Mouse (Mus musculus): Measurements from ENCODE around the gene Dot1l.

The Dot1l gene

DNA sequence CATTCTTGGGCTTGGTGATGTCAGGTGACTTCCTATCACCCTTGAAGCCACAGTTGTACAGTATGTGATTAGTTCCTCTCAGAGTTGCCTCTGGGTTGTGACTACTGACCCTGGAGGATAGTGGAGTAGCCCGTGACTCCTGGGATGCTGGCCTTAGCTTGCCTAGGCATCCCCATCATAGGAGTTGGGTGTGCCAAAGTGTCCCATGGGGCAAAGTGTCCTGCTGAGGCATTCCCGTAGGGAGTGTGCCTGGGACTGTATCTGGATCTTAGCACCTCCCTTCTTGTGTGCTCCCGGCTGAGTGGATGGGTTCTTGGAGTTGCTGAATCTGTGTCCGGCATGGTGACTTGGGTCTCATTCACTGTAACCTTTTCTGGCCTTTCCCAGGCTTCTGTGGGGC lies 20.0 kb downstream of the Dot1l start:
- TF ChIP-seq GATA4 (IDR thresholded peaks at IDR 0.05; ENCODE audit: insufficient replicate concordance, low read length) = no peak

GRCm38 (mm10) chr10:80775731-80776130 lies 20.7 kb downstream of the Dot1l start:
- TF ChIP-seq GATA4 (IDR thresholded peaks at IDR 0.05; ENCODE audit: insufficient replicate concordance, low read length) = no peak

DNA sequence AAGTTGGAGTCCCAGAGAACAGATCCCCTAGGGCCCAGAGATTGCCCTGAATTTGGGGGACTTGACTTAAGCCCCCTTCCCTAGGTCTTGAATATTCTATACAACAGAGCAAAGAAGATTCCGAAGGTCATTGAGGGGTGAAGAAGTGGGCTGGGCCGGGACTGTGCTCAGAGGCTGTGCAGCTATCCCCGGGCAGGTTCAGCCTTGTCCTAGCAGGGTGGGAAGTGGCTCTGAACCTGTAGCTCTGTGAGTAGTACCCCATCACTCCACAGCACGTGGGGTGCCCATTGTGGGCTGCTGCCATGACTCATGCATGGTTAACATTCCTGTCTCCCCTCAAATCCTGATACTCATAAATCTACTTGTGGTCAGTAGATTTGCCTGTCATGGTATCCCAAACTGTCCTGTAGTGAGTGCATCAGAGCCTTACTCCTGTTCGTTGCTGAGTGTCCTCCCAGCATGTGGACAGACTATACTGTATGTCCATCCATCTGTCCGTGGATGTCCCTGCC lies 21.4 kb downstream of the Dot1l start:
- TF ChIP-seq GATA4 (IDR thresholded peaks at IDR 0.05; ENCODE audit: insufficient replicate concordance, low read length) = no peak

GRCm38 (mm10) chr10:80777123-80777522 lies 22.1 kb downstream of the Dot1l start:
- no peak for TF ChIP-seq GATA4 (IDR thresholded peaks at IDR 0.05; ENCODE audit: insufficient replicate concordance, low read length)

GRCm38 (mm10) chr10:80779565-80779964 lies 24.6 kb downstream of the Dot1l start:
- peak; percentile 47; the same call in 1 of the 2 replicates for TF ChIP-seq GATA4 (IDR thresholded peaks at IDR 0.05; ENCODE audit: insufficient replicate concordance, low read length)

DNA sequence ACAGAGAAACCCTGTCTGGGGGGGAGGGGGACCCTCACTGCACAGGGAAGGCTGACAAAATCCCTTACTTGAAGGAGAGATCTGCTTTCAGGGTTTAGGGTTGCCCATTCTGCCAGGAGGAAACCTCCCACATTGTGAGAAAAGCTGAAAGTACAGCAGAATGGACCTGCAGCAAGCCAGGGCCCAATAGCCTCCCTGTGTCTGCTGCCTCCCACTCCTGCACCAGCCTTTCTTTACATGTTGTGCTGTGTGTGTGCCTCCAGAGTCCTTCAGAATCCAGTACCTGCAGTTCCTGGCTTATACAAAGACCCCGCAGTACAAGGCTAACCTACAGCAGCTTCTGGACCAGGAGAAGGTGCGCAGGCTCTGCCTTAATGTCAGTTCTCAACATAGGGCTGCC lies 29.3 kb downstream of the Dot1l start:
- no peak for TF ChIP-seq GATA4 (IDR thresholded peaks at IDR 0.05; ENCODE audit: insufficient replicate concordance, low read length)

GRCm38 (mm10) chr10:80784871-80785270 lies 29.9 kb downstream of the Dot1l start:
- TF ChIP-seq GATA4 (IDR thresholded peaks at IDR 0.05; ENCODE audit: insufficient replicate concordance, low read length) = no peak

GRCm38 (mm10) chr10:80785963-80786362 lies 31.0 kb downstream of the Dot1l start:
- no peak for TF ChIP-seq GATA4 (IDR thresholded peaks at IDR 0.05; ENCODE audit: insufficient replicate concordance, low read length)

DNA sequence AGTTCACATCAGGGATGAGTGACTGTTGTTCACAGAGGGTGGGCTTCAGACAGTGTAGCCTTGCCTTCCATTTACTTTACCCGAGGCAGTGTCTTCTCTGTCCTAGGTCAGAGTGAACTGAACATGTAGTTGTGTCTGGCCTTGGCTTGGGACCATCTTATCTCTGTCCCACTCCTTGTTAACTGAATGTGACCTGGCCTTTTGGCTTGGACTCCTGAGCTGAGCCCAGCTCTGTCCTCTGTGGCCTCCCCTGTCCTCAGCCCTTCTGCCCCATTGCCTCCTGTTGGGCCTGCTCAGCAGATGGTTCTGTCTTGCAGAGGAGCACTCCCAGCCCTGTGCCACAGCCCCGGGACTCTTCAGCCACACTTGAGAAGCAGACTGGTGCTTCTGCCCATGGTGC lies 32.5 kb downstream of the Dot1l start:
- TF ChIP-seq GATA4 (IDR thresholded peaks at IDR 0.05; ENCODE audit: insufficient replicate concordance, low read length) = no peak

DNA sequence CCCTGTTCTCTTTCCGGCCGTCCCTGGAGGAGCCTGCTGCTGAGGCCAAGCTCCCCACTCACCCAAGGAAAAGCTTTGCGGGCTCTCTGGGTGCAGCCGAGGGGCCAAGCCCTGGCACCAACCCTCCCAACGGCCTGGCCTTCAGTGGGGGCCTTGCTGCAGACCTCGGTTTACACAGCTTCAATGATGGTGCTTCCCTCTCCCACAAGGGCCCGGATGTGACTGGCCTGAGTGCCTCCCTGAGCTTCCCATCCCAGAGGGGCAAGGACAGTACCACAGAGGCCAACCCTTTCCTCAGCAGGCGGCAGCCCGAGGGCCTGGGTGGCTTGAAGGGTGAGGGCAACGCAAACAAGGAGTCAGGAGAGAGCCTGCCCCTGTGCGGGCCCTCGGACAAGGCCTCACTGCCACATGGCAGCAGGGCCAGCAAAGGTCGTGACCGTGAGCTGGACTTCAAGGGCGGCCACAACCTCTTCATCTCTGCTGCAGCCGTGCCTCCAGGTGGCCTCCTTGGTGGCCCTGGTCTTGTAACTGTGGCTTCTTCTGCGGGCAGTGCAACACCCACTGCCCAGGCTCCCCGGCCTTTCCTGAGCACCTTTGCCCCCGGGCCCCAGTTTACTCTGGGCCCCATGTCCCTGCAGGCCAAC lies 35.9 kb downstream of the Dot1l start:
- no peak for TF ChIP-seq GATA4 (IDR thresholded peaks at IDR 0.05; ENCODE audit: insufficient replicate concordance, low read length)

DNA sequence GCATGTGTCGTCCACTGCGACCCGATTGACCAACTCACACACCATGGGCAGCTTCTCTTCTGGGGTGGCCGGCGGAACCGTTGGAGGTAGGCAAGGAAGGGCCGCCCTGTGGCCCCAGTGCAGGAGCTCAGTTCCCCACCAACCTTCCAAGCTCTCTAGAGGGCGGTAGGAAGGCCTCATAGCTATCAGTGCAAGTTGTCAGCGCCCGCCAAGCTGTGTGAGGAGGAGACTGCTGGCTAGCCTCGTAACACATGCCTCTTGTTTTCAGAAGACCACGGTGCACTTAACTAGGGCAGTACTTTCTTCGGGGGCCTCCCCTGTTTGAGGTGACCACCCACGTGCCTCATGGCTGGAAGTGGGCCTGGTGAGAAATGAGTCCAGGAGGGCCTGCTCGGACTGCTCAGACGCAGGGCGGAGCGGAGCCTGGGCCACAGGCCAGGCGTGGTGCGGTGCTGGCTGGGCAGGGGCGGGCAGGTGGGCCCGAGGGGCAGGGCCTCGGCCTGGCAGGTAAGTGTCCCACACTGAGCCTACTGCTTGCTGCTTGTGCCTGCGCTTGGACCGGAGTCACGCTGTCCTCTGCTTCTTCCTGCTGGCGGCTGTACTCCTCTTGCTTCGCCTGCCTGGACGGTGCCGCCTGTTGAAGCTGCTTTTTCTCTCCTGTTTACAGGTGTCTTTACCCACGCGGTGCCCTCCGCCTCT lies 36.6 kb downstream of the Dot1l start:
- TF ChIP-seq GATA4 (IDR thresholded peaks at IDR 0.05; ENCODE audit: insufficient replicate concordance, low read length) = no peak

- TF ChIP-seq GATA4 (IDR thresholded peaks at IDR 0.05; ENCODE audit: insufficient replicate concordance, low read length) = no peak
Observed at GRCm38 (mm10) chr10:80792175-80793032, 37.4 kb downstream of the Dot1l start.

- no peak for TF ChIP-seq GATA4 (IDR thresholded peaks at IDR 0.05; ENCODE audit: insufficient replicate concordance, low read length)
Observed at GRCm38 (mm10) chr10:80793033-80793784, 38.2 kb downstream of the Dot1l start.

GRCm38 (mm10) chr10:80793803-80794202 lies 38.8 kb downstream of the Dot1l start:
- no peak for TF ChIP-seq GATA4 (IDR thresholded peaks at IDR 0.05; ENCODE audit: insufficient replicate concordance, low read length)

DNA sequence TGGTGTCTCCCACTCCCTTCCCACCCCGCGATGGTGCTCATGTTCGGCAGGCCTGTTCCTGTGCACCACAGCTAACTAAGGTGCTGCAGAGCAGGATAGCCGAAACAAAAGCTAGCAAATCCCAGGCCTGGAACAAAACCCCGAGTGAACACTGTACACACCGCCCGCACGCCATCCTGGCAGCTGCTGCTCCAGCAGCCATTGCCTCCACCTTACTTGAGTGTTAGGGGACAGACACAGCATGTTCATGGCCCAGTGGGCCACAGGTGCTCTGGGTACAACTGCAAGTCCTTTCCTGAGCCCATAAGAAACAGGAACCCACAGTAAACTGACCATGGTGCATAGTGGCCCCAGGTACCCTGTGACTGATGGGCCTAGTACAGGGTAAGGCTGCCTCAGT lies 39.7 kb downstream of the Dot1l start:
- no peak for TF ChIP-seq GATA4 (IDR thresholded peaks at IDR 0.05; ENCODE audit: insufficient replicate concordance, low read length)

All from liver, adult (tissue).